Mouse (Mus musculus): ENCODE measurements around the gene Apobec4.

GRCm38 (mm10) chr1:152793495-152794130, 43.3 kb downstream of the Apobec4 start:
- TF ChIP-seq CTCF (IDR thresholded peaks at IDR 0.05; ENCODE audit: low read depth) (no peak), EP300 (IDR thresholded peaks at IDR 0.05; ENCODE audit: low read depth) (no peak)
